Mouse (Mus musculus) limb, embryonic 15.5 days (tissue): ENCODE measurements around the gene Gm49711. TPM values are rescaled to one million over a fixed set of nuclear protein-coding genes. Genes with fewer than 3 reads are reported as not detected.
"Not testable (repeated sequence)": the region's sequence is repeated elsewhere in the genome, so short reads cannot be mapped to it uniquely, and the experiment has no call there.

Experiments used
- ATAC-seq: fragments of 200-750 bp; cut with Nextera tagmentation; 2 replicates; pipeline ENCODE4 v1.8.0; 2017; ENCODE audit warnings: low read depth, moderate TSS enrichment; ENCODE audit not compliant: insufficient number of reproducible peaks, low FRiP score, low TSS enrichment
- H3K27ac ChIP-seq: fragments of 300-500 bp; sonication (generic); 2 replicates; pipeline ENCODE4 v1.5.1; 2015; ENCODE audit warnings: moderate library complexity, mild to moderate bottlenecking, inconsistent platforms
- H3K27me3 ChIP-seq: fragments of 300-500 bp; sonication (generic); 2 replicates; pipeline ENCODE4 v1.6.1; 2015; ENCODE audit warnings: inconsistent platforms
- H3K36me3 ChIP-seq: fragments of 300-500 bp; sonication (generic); 2 replicates; pipeline ENCODE4 v1.6.1; 2015; ENCODE audit warnings: inconsistent platforms
- H3K4me1 ChIP-seq: fragments of 300-500 bp; sonication (generic); 2 replicates; pipeline ENCODE4 v1.6.1; 2015; ENCODE audit warnings: inconsistent platforms
- H3K4me2 ChIP-seq: fragments of 300-500 bp; sonication (generic); 2 replicates; pipeline ENCODE4 v1.6.1; 2015; ENCODE audit warnings: mild to moderate bottlenecking, inconsistent platforms
- H3K4me3 ChIP-seq: fragments of 300-500 bp; sonication (generic); 2 replicates; pipeline ENCODE4 v1.5.1; 2015; ENCODE audit warnings: mild to moderate bottlenecking, inconsistent platforms
- H3K9ac ChIP-seq: fragments of 300-500 bp; sonication (generic); 2 replicates; pipeline ENCODE4 v1.6.1; 2015; ENCODE audit warnings: inconsistent platforms
- H3K9me3 ChIP-seq: fragments of 300-500 bp; sonication (generic); 2 replicates; pipeline ENCODE4 v1.6.1; 2016; ENCODE audit warnings: inconsistent platforms
- WGBS: fragments of 180-500 bp; shearing (Covaris S2); methylation state at CpG from one replicate; pipeline ENCODE4 v1.1.7; 2015; 5-methylcytosine and 5-hydroxymethylcytosine counted together
- polyA plus RNA-seq: library from polyadenylated mRNA; unstranded; fragments of >200 nt; fragmentation: Nextera tagmentation; extraction: Ambion mirVana; gene quantifications from 2 replicates; pipeline ENCODE4 v1.2.1, GENCODE M21; 2015

The Gm49711 gene
- polyA plus RNA-seq, 1 experiment from 2014 or later, result 0.27 TPM

- no peak overlapping the region for H3K4me2 ChIP-seq
- no peak overlapping the region for H3K27ac ChIP-seq
- no peak for ATAC-seq
- no peak overlapping the region for H3K9ac ChIP-seq
- no peaks in the 10 kb centered on the region for H3K27me3 ChIP-seq
- 97% methylated on average over 8 of the region's 8 CpGs for WGBS
- H3K36me3 ChIP-seq, result peaks cover 29% of the 10 kb centered on the region
- H3K4me1 ChIP-seq, result no peaks in the 10 kb centered on the region
- H3K9me3 ChIP-seq, result no peaks in the 10 kb centered on the region
- no peak overlapping the region for H3K4me3 ChIP-seq
These were observed 18.7 kb downstream of the Gm49711 start for GRCm38 (mm10) chr16:92076797-92077196.

DNA sequence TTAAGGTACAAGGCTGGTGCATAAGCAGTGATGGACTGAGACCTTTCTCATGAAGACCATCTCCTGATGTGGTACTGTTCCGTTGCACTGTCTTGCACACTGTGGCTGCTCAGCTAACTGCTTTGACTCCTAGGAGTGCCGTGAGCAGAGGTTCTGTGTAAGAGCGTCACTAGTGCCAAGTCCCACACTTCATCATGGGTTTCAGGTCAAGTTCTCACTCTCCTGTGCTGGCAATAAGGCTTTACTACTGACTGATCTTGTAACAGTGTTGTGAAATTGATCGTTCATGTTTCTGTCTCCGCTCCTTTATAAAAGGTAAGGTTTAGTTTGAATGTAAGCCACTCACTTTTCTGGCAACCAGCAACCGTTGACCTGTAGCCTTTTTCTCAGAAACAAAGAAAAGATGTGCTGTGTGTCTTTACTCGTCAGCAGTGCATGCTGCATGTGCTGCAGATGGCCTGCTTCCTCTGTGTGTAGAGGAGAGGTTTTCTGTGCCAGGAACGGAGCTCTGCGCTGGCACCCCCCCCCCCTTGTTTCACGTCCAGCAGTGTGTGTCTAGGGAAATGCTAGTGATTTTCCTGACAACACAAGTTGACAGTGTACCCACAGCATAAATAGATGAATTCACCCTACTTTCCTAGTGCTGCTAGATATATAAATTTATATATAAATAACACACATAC, 25.8 kb downstream of the Gm49711 start:
- no peaks in the 10 kb centered on the region for H3K9me3 ChIP-seq
- no peak overlapping the region for H3K27ac ChIP-seq
- H3K27me3 ChIP-seq, result no peaks in the 10 kb centered on the region
- WGBS, result 59% methylated on average over 10 of the region's 10 CpGs
- H3K4me3 ChIP-seq, result no peak overlapping the region
- no peak for ATAC-seq
- H3K36me3 ChIP-seq, result 0 out of 2 replicates have a peak, but pooled peaks cover 3% of the 10 kb centered on the region
- no peak overlapping the region for H3K9ac ChIP-seq
- no peak overlapping the region for H3K4me2 ChIP-seq
- H3K4me1 ChIP-seq, result peaks cover 7% of the 10 kb centered on the region; the same call in 1 of the 2 replicates

- no peak overlapping the region for H3K9ac ChIP-seq
- H3K4me3 ChIP-seq, result no peak overlapping the region
- no peaks in the 10 kb centered on the region for H3K27me3 ChIP-seq
- H3K4me1 ChIP-seq, result peaks cover 13% of the 10 kb centered on the region
- no peaks in the 10 kb centered on the region for H3K9me3 ChIP-seq
- WGBS, result 47% methylated on average over 3 of the region's 3 CpGs
- ATAC-seq, result no peak
- H3K36me3 ChIP-seq, result no peaks in the 10 kb centered on the region
- no peak overlapping the region for H3K4me2 ChIP-seq
- no peak overlapping the region for H3K27ac ChIP-seq
These were observed 31.1 kb downstream of the Gm49711 start for GRCm38 (mm10) chr16:92089225-92089624.

DNA sequence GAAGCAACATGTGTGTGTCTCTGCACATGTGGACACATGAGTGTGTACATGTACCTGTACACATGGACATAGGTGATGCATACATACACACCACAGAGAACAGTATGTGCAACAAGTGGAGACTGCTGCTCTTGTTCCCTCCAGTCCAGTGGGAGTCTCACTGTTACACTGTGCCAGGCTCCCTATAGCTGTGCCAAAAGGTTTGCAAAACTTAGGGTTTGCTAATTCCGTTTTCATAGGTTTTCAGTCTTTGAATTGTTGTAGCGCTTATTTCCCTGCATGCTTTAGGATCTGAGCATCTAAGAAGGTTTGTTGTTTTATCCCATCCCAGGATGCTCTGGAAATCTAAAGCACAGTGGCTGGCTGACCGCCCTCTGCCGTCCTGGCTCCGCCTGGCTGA, 33.8 kb downstream of the Gm49711 start:
- no peak for ATAC-seq
- 88% methylated on average over 5 of the region's 5 CpGs for WGBS
- Histone ChIP-seq H3K4me2 (no peak overlapping the region), H3K4me1 (peaks cover 7% of the 10 kb centered on the region; the same call in 1 of the 2 replicates), H3K9ac (no peak overlapping the region), H3K36me3 (no peaks in the 10 kb centered on the region), H3K9me3 (no peaks in the 10 kb centered on the region), H3K27me3 (no peaks in the 10 kb centered on the region), H3K4me3 (no peak overlapping the region), H3K27ac (no peak overlapping the region)

DNA sequence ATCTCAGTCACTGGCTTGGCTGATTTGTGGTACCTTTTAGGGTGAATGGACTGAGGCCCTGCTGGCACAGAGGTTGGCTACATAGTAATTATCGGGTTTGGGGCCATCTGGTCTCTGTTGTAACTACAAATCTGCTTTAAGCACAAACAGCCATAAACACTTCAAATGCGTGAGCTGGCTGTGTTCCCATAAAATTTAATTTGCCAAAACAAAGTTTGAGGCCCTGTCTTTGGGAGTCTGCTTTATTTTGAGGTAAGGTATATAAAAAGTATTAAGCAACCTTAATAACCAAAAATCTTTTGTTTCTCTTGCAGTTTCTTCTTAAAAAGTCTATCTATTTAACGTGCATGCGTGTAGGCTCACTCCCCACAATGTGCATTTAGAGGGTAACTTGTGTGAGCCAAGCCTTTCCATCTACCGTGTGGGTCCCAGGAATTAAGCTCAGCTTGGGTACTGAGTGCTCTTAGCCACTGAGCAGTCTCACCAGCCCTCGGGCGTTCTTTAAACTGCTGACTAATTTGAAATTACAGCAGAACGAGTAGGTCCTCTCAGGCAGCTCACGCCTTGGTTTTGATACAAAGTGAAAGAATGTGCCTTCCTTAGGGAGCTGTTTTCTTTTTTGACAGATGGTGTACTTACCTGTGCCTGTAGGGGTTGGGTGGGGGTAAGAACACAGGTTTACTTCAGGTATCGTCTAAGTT, 40.4 kb downstream of the Gm49711 start:
- ATAC-seq, result no peak
- no peaks in the 10 kb centered on the region for H3K27me3 ChIP-seq
- H3K4me1 ChIP-seq, result peaks cover 15% of the 10 kb centered on the region
- no peak overlapping the region for H3K4me3 ChIP-seq
- H3K4me2 ChIP-seq, result no peak overlapping the region
- H3K27ac ChIP-seq, result no peak overlapping the region
- WGBS, result 23% methylated on average over 10 of the region's 10 CpGs
- 0 out of 2 replicates have a peak, but pooled peaks cover 7% of the 10 kb centered on the region for H3K36me3 ChIP-seq
- no peak overlapping the region for H3K9ac ChIP-seq
- H3K9me3 ChIP-seq, result no peaks in the 10 kb centered on the region

DNA sequence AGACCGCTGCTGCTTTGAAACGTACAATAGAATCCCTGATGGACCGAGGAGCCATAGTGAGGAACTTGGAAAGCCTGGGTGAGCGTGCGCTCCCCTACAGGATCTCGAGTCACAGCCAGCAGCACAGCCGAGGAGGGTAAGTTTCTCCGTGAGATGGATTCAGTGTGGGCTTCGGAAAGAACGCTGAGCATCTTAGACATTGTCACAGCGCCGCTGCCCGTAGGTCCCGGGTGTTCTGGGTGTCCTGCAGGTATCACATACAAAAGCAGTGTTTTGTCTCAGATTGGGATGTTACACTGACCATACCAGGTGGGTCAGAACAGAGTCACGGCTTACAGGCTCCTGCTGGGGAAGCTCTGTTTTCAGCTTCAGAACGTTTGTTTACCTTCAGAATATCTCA, 41.5 kb downstream of the Gm49711 start:
- Histone ChIP-seq H3K27ac (no peak overlapping the region), H3K4me1 (peaks cover 18% of the 10 kb centered on the region), H3K4me3 (no peak overlapping the region), H3K36me3 (0 out of 2 replicates have a peak, but pooled peaks cover 7% of the 10 kb centered on the region), H3K4me2 (no peak overlapping the region), H3K27me3 (no peaks in the 10 kb centered on the region), H3K9ac (no peak overlapping the region), H3K9me3 (no peaks in the 10 kb centered on the region)
- 80% methylated on average over 16 of the region's 16 CpGs for WGBS
- ATAC-seq, result no peak

DNA sequence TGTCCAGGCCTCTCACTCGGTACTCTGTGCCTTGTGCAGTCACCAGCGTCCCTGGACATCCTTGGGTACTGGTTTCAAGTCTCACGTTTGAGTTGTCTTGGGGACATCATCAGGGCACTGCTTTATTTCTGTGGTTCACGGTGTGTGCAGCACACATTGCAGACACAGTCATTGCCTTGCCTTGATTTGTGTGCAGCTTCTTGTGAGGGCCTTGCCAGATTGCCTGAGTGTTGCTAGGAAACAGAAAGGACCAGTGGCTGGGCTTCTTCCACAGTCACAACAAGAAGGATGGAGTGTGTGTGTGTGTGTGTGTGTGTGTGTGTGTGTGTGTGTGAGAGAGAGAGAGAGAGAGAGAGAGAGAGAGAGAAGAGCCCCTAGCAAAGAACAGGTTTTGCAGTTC, 42.0 kb downstream of the Gm49711 start:
- ATAC-seq, result no peak
- WGBS, result 68% methylated on average over 4 of the region's 4 CpGs
- no peak overlapping the region for H3K4me3 ChIP-seq
- H3K9me3 ChIP-seq, result no peaks in the 10 kb centered on the region
- H3K9ac ChIP-seq, result no peak overlapping the region
- H3K27ac ChIP-seq, result no peak overlapping the region
- peaks cover 18% of the 10 kb centered on the region for H3K4me1 ChIP-seq
- no peak overlapping the region for H3K4me2 ChIP-seq
- H3K27me3 ChIP-seq, result no peaks in the 10 kb centered on the region
- 0 out of 2 replicates have a peak, but pooled peaks cover 7% of the 10 kb centered on the region for H3K36me3 ChIP-seq

DNA sequence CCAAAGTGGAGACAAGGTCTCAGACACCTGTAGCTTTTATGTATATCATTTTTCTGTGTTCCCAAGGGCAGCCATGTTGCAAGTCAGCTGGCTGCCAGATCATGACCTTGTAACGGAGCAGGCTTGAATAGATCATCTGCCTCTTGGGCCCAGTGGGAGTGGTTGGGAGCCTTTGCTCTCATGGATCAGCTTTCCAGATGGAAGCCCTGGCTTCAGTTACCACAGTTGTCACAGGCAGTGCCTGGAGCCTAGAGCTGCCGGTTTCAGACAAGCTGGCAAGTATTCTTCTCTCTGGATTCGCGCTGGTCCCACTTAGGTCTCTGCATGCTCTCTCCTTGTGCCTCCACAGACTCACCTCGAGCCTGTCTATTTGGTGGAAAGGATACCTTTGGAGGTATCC, 44.0 kb downstream of the Gm49711 start:
- no peak overlapping the region for H3K4me2 ChIP-seq
- ATAC-seq, result no peak
- WGBS, result 67% methylated on average over 5 of the region's 5 CpGs

GRCm38 (mm10) chr16:92102931-92103330, 44.8 kb downstream of the Gm49711 start:
- H3K9me3 ChIP-seq, H3K36me3 ChIP-seq, H3K4me3 ChIP-seq, ATAC-seq, H3K27me3 ChIP-seq, H3K9ac ChIP-seq, H3K4me2 ChIP-seq, H3K27ac ChIP-seq: not testable (repeated sequence)
- peaks cover 18% of the 10 kb centered on the region for H3K4me1 ChIP-seq
- 95% methylated on average over 7 of the region's 7 CpGs for WGBS

More for the DNA sequence above, 44.0 kb downstream of the Gm49711 start:
- Histone ChIP-seq H3K4me1 (peaks cover 18% of the 10 kb centered on the region), H3K27me3 (no peaks in the 10 kb centered on the region), H3K27ac (no peak overlapping the region), H3K9me3 (no peaks in the 10 kb centered on the region), H3K36me3 (peaks cover 7% of the 10 kb centered on the region; the same call in 1 of the 2 replicates), H3K4me3 (no peak overlapping the region), H3K9ac (no peak overlapping the region)

GRCm38 (mm10) chr16:92103572-92104331, 45.6 kb downstream of the Gm49711 start:
- 64% methylated on average over 9 of the region's 9 CpGs for WGBS
- Histone ChIP-seq H3K9me3 (no peaks in the 10 kb centered on the region), H3K27ac (no peak overlapping the region), H3K9ac (no peak overlapping the region), H3K4me2 (no peak overlapping the region), H3K4me1 (peaks cover 14% of the 10 kb centered on the region), H3K4me3 (no peak overlapping the region), H3K36me3 (peaks cover 7% of the 10 kb centered on the region; the same call in 1 of the 2 replicates), H3K27me3 (no peaks in the 10 kb centered on the region)
- ATAC-seq, result no peak

- Histone ChIP-seq H3K4me3 (no peak overlapping the region), H3K9me3 (no peaks in the 10 kb centered on the region), H3K27me3 (no peaks in the 10 kb centered on the region), H3K4me1 (peaks cover 8% of the 10 kb centered on the region; the same call in 1 of the 2 replicates), H3K27ac (no peak overlapping the region), H3K36me3 (peaks cover 7% of the 10 kb centered on the region; the same call in 1 of the 2 replicates), H3K9ac (no peak overlapping the region), H3K4me2 (no peak overlapping the region)
- 88% methylated on average over 2 of the region's 2 CpGs for WGBS
- no peak for ATAC-seq
These were observed 46.1 kb downstream of the Gm49711 start for GRCm38 (mm10) chr16:92104332-92104590.

DNA sequence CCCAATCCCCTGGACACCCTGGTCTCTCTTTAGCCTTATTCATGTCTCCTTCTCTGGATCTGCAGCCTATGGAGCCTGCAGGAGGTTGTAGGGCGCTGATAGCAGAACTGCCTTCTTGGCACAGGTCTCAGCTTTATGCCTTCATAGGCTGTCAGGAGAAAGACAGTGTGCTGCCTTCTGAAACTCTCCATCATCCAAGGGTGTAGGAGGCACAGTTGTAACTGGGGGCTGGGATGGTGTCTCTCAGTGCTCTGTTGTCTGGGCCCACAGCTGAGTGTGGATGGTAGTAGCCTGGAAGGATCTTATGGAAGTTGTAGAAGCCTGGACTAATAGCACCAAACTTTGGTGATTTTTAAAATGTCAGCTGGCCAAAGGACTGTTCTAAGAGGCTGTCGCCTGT, 46.8 kb downstream of the Gm49711 start:
- H3K4me3 ChIP-seq, result no peak overlapping the region
- no peaks in the 10 kb centered on the region for H3K27me3 ChIP-seq
- H3K36me3 ChIP-seq, result peaks cover 7% of the 10 kb centered on the region; the same call in 1 of the 2 replicates
- no peak overlapping the region for H3K27ac ChIP-seq
- H3K4me2 ChIP-seq, result no peak overlapping the region
- no peak overlapping the region for H3K9ac ChIP-seq
- H3K9me3 ChIP-seq, result no peaks in the 10 kb centered on the region
- WGBS, result 93% methylated on average over 2 of the region's 2 CpGs
- 0 out of 2 replicates have a peak, but pooled peaks cover 5% of the 10 kb centered on the region for H3K4me1 ChIP-seq
- no peak for ATAC-seq
